ENCODE assay signal across 24 mouse cellular contexts in genomic region chr5:143317288-143317610, GRCm38 (mm10). TPM values are rescaled to one million over a fixed set of nuclear protein-coding genes. Genes with fewer than 3 reads are reported as not detected.
DNase-seq lines count a peak whose midpoint lies in the region; ATAC-seq and TF ChIP-seq lines count a peak whose summit lies in the region.
"Had no signal": no experiment of that assay in that cellular context is flagged by ENCODE, and none has a peak within 500 bp of the region (broad histone marks: within the 10 kb centered on the region; RNA-seq: fewer than 3 reads in every experiment).

No protein-coding gene starts in this region.

- peaks cover 72% of the 10 kb centered on the region for H3K36me3 ChIP-seq in embryonic facial prominence, embryonic 13.5 days
- H3K36me3 ChIP-seq in embryonic facial prominence, embryonic 10.5 days (replicated peaks): peaks cover 79% of the 10 kb centered on the region
- peaks cover 38% of the 10 kb centered on the region for H3K36me3 ChIP-seq in liver, postnatal 0 days (replicated peaks; ENCODE audit: insufficient read depth, low read length)
- H3K36me3 ChIP-seq in liver, embryonic 12.5 days: peaks cover 80% of the 10 kb centered on the region
- H3K36me3 ChIP-seq in forebrain, embryonic 13.5 days (ENCODE audit: poor library complexity, severe bottlenecking): peaks cover 74% of the 10 kb centered on the region
- H3K36me3 ChIP-seq in heart, embryonic 11.5 days (ENCODE audit: control insufficient read depth, insufficient read depth, low read length): peaks cover 17% of the 10 kb centered on the region

- no peak for ATAC-seq in embryonic facial prominence, embryonic 13.5 days (ENCODE audit: insufficient number of reproducible peaks, insufficient read depth, low FRiP score, low TSS enrichment, low read depth)
- no peak for ATAC-seq in liver, postnatal 0 days
- ATAC-seq in liver, embryonic 12.5 days: no peak
- no peak for ATAC-seq in forebrain, embryonic 13.5 days
- ATAC-seq in heart, embryonic 11.5 days (replicated peaks; ENCODE audit: insufficient number of reproducible peaks, low FRiP score, low TSS enrichment): no peak
- ATAC-seq: forebrain, postnatal 0 days had no signal

- H3K4me2 ChIP-seq in embryonic facial prominence, embryonic 13.5 days: no peak overlapping the region
- no peak overlapping the region for H3K4me2 ChIP-seq in liver, postnatal 0 days (ENCODE audit: low read depth, low read length)
- no peak overlapping the region for H3K4me2 ChIP-seq in liver, embryonic 12.5 days
- H3K4me2 ChIP-seq in forebrain, embryonic 13.5 days: no peak overlapping the region
- no peak overlapping the region for H3K4me2 ChIP-seq in heart, embryonic 11.5 days
- H3K4me2 ChIP-seq: heart, embryonic 13.5 days; hindbrain, embryonic 13.5 days; liver, embryonic 11.5 days; midbrain, embryonic 11.5 days had no signal

- DNase-seq in embryonic facial prominence, embryonic 10.5 days (ENCODE audit: low spot score): no peak
- no peak for DNase-seq in liver, postnatal 0 days
- peak; percentile 60 for DNase-seq in kidney, adult 9 months
- DNase-seq in neural tube, embryonic 10.5 days (ENCODE audit: extremely low spot score, low spot score): no peak
- DNase-seq: forebrain, postnatal 0 days; gastrocnemius, postnatal 25 days; heart, adult 18-20 months; heart, postnatal 14 days; lung, adult 2 months; lung, postnatal 14 days; retina, postnatal 1 day; right cerebral cortex, postnatal 25 days; spleen, adult 18-20 months had no signal

- H3K9me3 ChIP-seq in embryonic facial prominence, embryonic 13.5 days: no peaks in the 10 kb centered on the region
- H3K9me3 ChIP-seq in embryonic facial prominence, embryonic 10.5 days: no peaks in the 10 kb centered on the region
- no peaks in the 10 kb centered on the region for H3K9me3 ChIP-seq in liver, postnatal 0 days (ENCODE audit: low read length)
- no peaks in the 10 kb centered on the region for H3K9me3 ChIP-seq in liver, embryonic 12.5 days (replicated peaks)
- no peaks in the 10 kb centered on the region for H3K9me3 ChIP-seq in forebrain, embryonic 13.5 days (replicated peaks)
- no peaks in the 10 kb centered on the region for H3K9me3 ChIP-seq in heart, embryonic 11.5 days (replicated peaks; ENCODE audit: control insufficient read depth, low read length)
- H3K9me3 ChIP-seq: forebrain, embryonic 10.5 days; heart, embryonic 13.5 days; hindbrain, embryonic 13.5 days; limb, embryonic 10.5 days had no signal

- no peak overlapping the region for H3K4me3 ChIP-seq in embryonic facial prominence, embryonic 13.5 days
- H3K4me3 ChIP-seq in embryonic facial prominence, embryonic 10.5 days: no peak overlapping the region
- H3K4me3 ChIP-seq in liver, postnatal 0 days (ENCODE audit: low read depth, low read length): no peak overlapping the region
- no peak overlapping the region for H3K4me3 ChIP-seq in liver, embryonic 12.5 days
- H3K4me3 ChIP-seq in forebrain, embryonic 13.5 days: no peak overlapping the region
- H3K4me3 ChIP-seq in heart, embryonic 11.5 days (ENCODE audit: low read depth, low read length): no peak overlapping the region
- H3K4me3 ChIP-seq: forebrain, embryonic 10.5 days; heart, embryonic 13.5 days; hindbrain, embryonic 13.5 days; limb, embryonic 10.5 days had no signal

- 0 out of 2 replicates have a peak overlapping the region, but pooled peaks have one; percentile 21 for H3K9ac ChIP-seq in embryonic facial prominence, embryonic 13.5 days
- H3K9ac ChIP-seq in liver, postnatal 0 days (replicated peaks): no peak overlapping the region
- no peak overlapping the region for H3K9ac ChIP-seq in liver, embryonic 12.5 days
- no peak overlapping the region for H3K9ac ChIP-seq in forebrain, embryonic 13.5 days
- H3K9ac ChIP-seq in heart, embryonic 11.5 days (ENCODE audit: low read depth, low read length): no peak overlapping the region
- H3K9ac ChIP-seq: forebrain, postnatal 0 days; heart, embryonic 13.5 days had no signal

- peaks cover 14% of the 10 kb centered on the region for H3K4me1 ChIP-seq in embryonic facial prominence, embryonic 13.5 days
- H3K4me1 ChIP-seq in embryonic facial prominence, embryonic 10.5 days: peaks cover 21% of the 10 kb centered on the region
- H3K4me1 ChIP-seq in liver, postnatal 0 days (ENCODE audit: insufficient read depth): peaks cover 14% of the 10 kb centered on the region
- peaks cover 29% of the 10 kb centered on the region for H3K4me1 ChIP-seq in liver, embryonic 12.5 days
- peaks cover 18% of the 10 kb centered on the region for H3K4me1 ChIP-seq in forebrain, embryonic 13.5 days
- peaks cover 13% of the 10 kb centered on the region for H3K4me1 ChIP-seq in heart, embryonic 11.5 days (ENCODE audit: control insufficient read depth, insufficient read depth, low read length)

- H3K27me3 ChIP-seq in embryonic facial prominence, embryonic 13.5 days: no peaks in the 10 kb centered on the region
- H3K27me3 ChIP-seq in embryonic facial prominence, embryonic 10.5 days (replicated peaks; ENCODE audit: low read depth, poor library complexity, severe bottlenecking): no peaks in the 10 kb centered on the region
- no peaks in the 10 kb centered on the region for H3K27me3 ChIP-seq in liver, postnatal 0 days (ENCODE audit: insufficient read depth, low read length)
- no peaks in the 10 kb centered on the region for H3K27me3 ChIP-seq in liver, embryonic 12.5 days (replicated peaks)
- H3K27me3 ChIP-seq in forebrain, embryonic 13.5 days: no peaks in the 10 kb centered on the region
- H3K27me3 ChIP-seq in heart, embryonic 11.5 days (ENCODE audit: control insufficient read depth, insufficient read depth, low read length): no peaks in the 10 kb centered on the region
- H3K27me3 ChIP-seq: heart, embryonic 13.5 days; hindbrain, embryonic 13.5 days had no signal

- TF ChIP-seq CTCF in liver, postnatal 0 days (IDR thresholded peaks at IDR 0.05; ENCODE audit: low read depth): no peak

- TF ChIP-seq EP300 in liver, postnatal 0 days (IDR thresholded peaks at IDR 0.05; ENCODE audit: low read depth): no peak

- no peak overlapping the region for H3K27ac ChIP-seq in embryonic facial prominence, embryonic 13.5 days
- no peak overlapping the region for H3K27ac ChIP-seq in embryonic facial prominence, embryonic 10.5 days (replicated peaks)
- H3K27ac ChIP-seq in liver, postnatal 0 days (ENCODE audit: low read depth): peak overlapping the region; percentile 79
- no peak overlapping the region for H3K27ac ChIP-seq in liver, embryonic 12.5 days
- H3K27ac ChIP-seq in forebrain, embryonic 13.5 days: no peak overlapping the region
- H3K27ac ChIP-seq in heart, embryonic 11.5 days (ENCODE audit: low read depth, low read length): no peak overlapping the region
- H3K27ac ChIP-seq: forebrain, embryonic 10.5 days; heart, embryonic 13.5 days; hindbrain, embryonic 13.5 days; limb, embryonic 10.5 days had no signal

- 88% methylated on average over 8 of the region's 8 CpGs for WGBS in embryonic facial prominence, embryonic 13.5 days
- WGBS in embryonic facial prominence, embryonic 10.5 days: 85% methylated on average over 8 of the region's 8 CpGs
- WGBS in liver, postnatal 0 days (ENCODE audit: insufficient replicate concordance): 74% methylated on average over 8 of the region's 8 CpGs
- 83% methylated on average over 8 of the region's 8 CpGs for WGBS in liver, embryonic 12.5 days (ENCODE audit: insufficient replicate concordance)
- WGBS in forebrain, embryonic 13.5 days: 88% methylated on average over 8 of the region's 8 CpGs
- 89% methylated on average over 8 of the region's 8 CpGs for WGBS in heart, embryonic 11.5 days (ENCODE audit: insufficient replicate concordance)

RNA-seq across cellular contexts. Expression of gene E130309D02Rik, which starts 2.1 kb away (rescaled TPM):
- 35.6 and 39.9 TPM in 2 replicates for polyA plus RNA-seq in embryonic facial prominence, embryonic 13.5 days (2015; fragmentation: Nextera tagmentation; extraction: Ambion mirVana)
- 62.1 and 65.4 TPM in 2 replicates for polyA plus RNA-seq in embryonic facial prominence, embryonic 10.5 days (2016; fragmentation: Nextera tagmentation; extraction: Ambion mirVana)
- polyA plus RNA-seq in liver, postnatal 0 days (2015; fragmentation: Nextera tagmentation; extraction: Ambion mirVana): 12.5 and 12.8 TPM in 2 replicates
- 43.6 and 44.8 TPM in 2 replicates for polyA plus RNA-seq in liver, embryonic 12.5 days (2016; fragmentation: Nextera tagmentation; extraction: Ambion mirVana)
- 50.0 and 51.5 TPM in 2 replicates for polyA plus RNA-seq in forebrain, embryonic 13.5 days (2015; fragmentation: Nextera tagmentation; extraction: Ambion mirVana)
- 19.9 and 25.4 TPM in 2 replicates for polyA plus RNA-seq in heart, embryonic 11.5 days (2014; fragmentation: Nextera tagmentation; extraction: Ambion mirVana)

RNA-seq across cellular contexts. Expression of gene Zdhhc4, which starts 11.8 kb away (rescaled TPM):
- 79.9 and 84.5 TPM in 2 replicates for polyA plus RNA-seq in embryonic facial prominence, embryonic 13.5 days (2015; fragmentation: Nextera tagmentation; extraction: Ambion mirVana)
- polyA plus RNA-seq in embryonic facial prominence, embryonic 10.5 days (2016; fragmentation: Nextera tagmentation; extraction: Ambion mirVana): 71.0 and 77.2 TPM in 2 replicates
- 32.8 and 34.6 TPM in 2 replicates for polyA plus RNA-seq in liver, postnatal 0 days (2015; fragmentation: Nextera tagmentation; extraction: Ambion mirVana)
- polyA plus RNA-seq in liver, embryonic 12.5 days (2016; fragmentation: Nextera tagmentation; extraction: Ambion mirVana): 41.9 and 42.9 TPM in 2 replicates
- 68.4 and 78.9 TPM in 2 replicates for polyA plus RNA-seq in forebrain, embryonic 13.5 days (2015; fragmentation: Nextera tagmentation; extraction: Ambion mirVana)
- 56.6 and 56.9 TPM in 2 replicates for polyA plus RNA-seq in heart, embryonic 11.5 days (2014; fragmentation: Nextera tagmentation; extraction: Ambion mirVana)

RNA-seq across cellular contexts. Expression of gene Zfp853, which starts 23.8 kb away (rescaled TPM):
- polyA plus RNA-seq in embryonic facial prominence, embryonic 13.5 days (2015; fragmentation: Nextera tagmentation; extraction: Ambion mirVana): 0.32 and 0.34 TPM in 2 replicates
- not detected in 2 replicates for polyA plus RNA-seq in embryonic facial prominence, embryonic 10.5 days (2016; fragmentation: Nextera tagmentation; extraction: Ambion mirVana)
- not detected in 2 replicates for polyA plus RNA-seq in liver, postnatal 0 days (2015; fragmentation: Nextera tagmentation; extraction: Ambion mirVana)
- not detected in 2 replicates for polyA plus RNA-seq in liver, embryonic 12.5 days (2016; fragmentation: Nextera tagmentation; extraction: Ambion mirVana)
- polyA plus RNA-seq in forebrain, embryonic 13.5 days (2015; fragmentation: Nextera tagmentation; extraction: Ambion mirVana): not detected in 2 replicates
- polyA plus RNA-seq in heart, embryonic 11.5 days (2014; fragmentation: Nextera tagmentation; extraction: Ambion mirVana): not detected in 2 replicates
- polyA plus RNA-seq: forebrain, embryonic 10.5 days; hindbrain, embryonic 13.5 days; liver, embryonic 11.5 days had no signal

RNA-seq across cellular contexts. Expression of gene Grid2ip, which starts 39.9 kb away (rescaled TPM):
- 0.52 and 1.1 TPM in 2 replicates for polyA plus RNA-seq in embryonic facial prominence, embryonic 13.5 days (2015; fragmentation: Nextera tagmentation; extraction: Ambion mirVana)
- polyA plus RNA-seq in embryonic facial prominence, embryonic 10.5 days (2016; fragmentation: Nextera tagmentation; extraction: Ambion mirVana): 0.09 and 0.14 TPM in 2 replicates
- polyA plus RNA-seq in liver, postnatal 0 days (2015; fragmentation: Nextera tagmentation; extraction: Ambion mirVana): not detected in 2 replicates
- polyA plus RNA-seq in liver, embryonic 12.5 days (2016; fragmentation: Nextera tagmentation; extraction: Ambion mirVana): 0.04 TPM in 1 of 2 replicates, not detected in the other
- polyA plus RNA-seq in forebrain, embryonic 13.5 days (2015; fragmentation: Nextera tagmentation; extraction: Ambion mirVana): 0.15 and 0.23 TPM in 2 replicates
- polyA plus RNA-seq in heart, embryonic 11.5 days (2014; fragmentation: Nextera tagmentation; extraction: Ambion mirVana): 0.77 and 1.1 TPM in 2 replicates
- polyA plus RNA-seq: heart, embryonic 13.5 days; thymus, postnatal 0 days had no signal

RNA-seq across cellular contexts. Expression of gene Zfp316, which starts 47.4 kb away (rescaled TPM):
- 4.5 and 4.7 TPM in 2 replicates for polyA plus RNA-seq in embryonic facial prominence, embryonic 13.5 days (2015; fragmentation: Nextera tagmentation; extraction: Ambion mirVana)
- polyA plus RNA-seq in embryonic facial prominence, embryonic 10.5 days (2016; fragmentation: Nextera tagmentation; extraction: Ambion mirVana): 3.1 and 3.5 TPM in 2 replicates
- 0.39 and 0.41 TPM in 2 replicates for polyA plus RNA-seq in liver, postnatal 0 days (2015; fragmentation: Nextera tagmentation; extraction: Ambion mirVana)
- 0.78 and 1.0 TPM in 2 replicates for polyA plus RNA-seq in liver, embryonic 12.5 days (2016; fragmentation: Nextera tagmentation; extraction: Ambion mirVana)
- 5.8 and 6.1 TPM in 2 replicates for polyA plus RNA-seq in forebrain, embryonic 13.5 days (2015; fragmentation: Nextera tagmentation; extraction: Ambion mirVana)
- 0.89 and 1.2 TPM in 2 replicates for polyA plus RNA-seq in heart, embryonic 11.5 days (2014; fragmentation: Nextera tagmentation; extraction: Ambion mirVana)
